Mouse (Mus musculus): Measurements from ENCODE around the gene Wdr11. TPM values are rescaled to one million over a fixed set of nuclear protein-coding genes. Genes with fewer than 3 reads are reported as not detected.

Gene Wdr11
- total and polyA plus RNA-seq, 3 experiments = 15.9 to 39.4 TPM; not detected in 1

DNA sequence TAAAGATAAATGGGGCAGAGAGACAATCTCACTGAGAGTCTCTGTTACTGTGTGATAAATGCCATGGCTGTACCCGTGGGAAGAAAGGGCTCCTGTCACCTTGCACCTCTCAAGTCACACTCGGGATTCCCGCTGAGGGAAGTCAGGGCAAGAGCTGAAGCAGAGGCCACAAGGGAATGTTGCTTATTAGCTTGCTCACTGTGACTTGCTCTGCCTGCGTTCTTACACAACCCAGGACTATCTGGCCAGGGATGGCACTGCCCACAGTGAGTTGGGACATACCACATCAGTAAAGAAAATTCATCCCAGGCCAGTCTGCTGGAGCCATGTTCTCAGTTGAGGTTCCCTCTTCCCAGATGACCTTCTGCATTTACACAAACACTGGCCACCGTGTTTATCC lies 29.5 kb downstream of the Wdr11 start:
- DNase-seq (ENCODE audit: low read depth, low spot score) = no peak
- Histone ChIP-seq H3K4me3 (ENCODE audit: control insufficient read depth in 1 of 2, insufficient read depth in 1 of 2, low read depth in 2 of 2, low read length in 2 of 2) (no peak overlapping the region), H3K79me2 (ENCODE audit: control insufficient read depth, insufficient read depth, low read length, poor library complexity) (no peaks in the 10 kb centered on the region), H3K4me1 (ENCODE audit: control insufficient read depth in 1 of 2, insufficient read depth in 2 of 2, low read length in 2 of 2) (no peaks in the 10 kb centered on the region), H3K9me3 (replicated peaks; ENCODE audit: insufficient read depth, low read length) (no peaks in the 10 kb centered on the region), H3K27me3 (ENCODE audit: control insufficient read depth in 1 of 2, insufficient read depth in 2 of 2, low read length in 2 of 2) (no peaks in the 10 kb centered on the region), H3K36me3 (ENCODE audit: control insufficient read depth in 1 of 2, insufficient read depth in 2 of 2, low read length in 2 of 2) (peaks cover 0 to 7% of the 10 kb centered on the region in 2 experiments; a peak in 2 of 4 replicates), H3K9ac (ENCODE audit: control insufficient read depth, low read depth, low read length, poor library complexity, severe bottlenecking) (no peak overlapping the region), H3K27ac (ENCODE audit: control insufficient read depth, low read depth, low read length) (no peak overlapping the region)
- TF ChIP-seq NRF1 (IDR thresholded peaks at IDR 0.05; ENCODE audit: insufficient read depth, low read depth, low read length, poor library complexity, severe bottlenecking) = no peak
- no peak for TF ChIP-seq CTCF (IDR thresholded peaks at IDR 0.05 in 2 of 3, conservative IDR thresholded peaks at IDR 0.05 in 1 of 3; ENCODE audit: control insufficient read depth in 1 of 3, insufficient read depth in 1 of 3, low read depth in 2 of 3, low read length in 3 of 3, poor library complexity in 1 of 3, severe bottlenecking in 1 of 3)
- TF ChIP-seq TCF12 (IDR thresholded peaks at IDR 0.05; ENCODE audit: low read depth, low read length) = no peak
- no peak for TF ChIP-seq SIN3A (IDR thresholded peaks at IDR 0.05; ENCODE audit: low read length)
- TF ChIP-seq USF1 (IDR thresholded peaks at IDR 0.05; ENCODE audit: low read depth, low read length) = no peak
- TF ChIP-seq RAD21 (IDR thresholded peaks at IDR 0.05; ENCODE audit: low read depth, low read length) = no peak
- TF ChIP-seq EP300 (IDR thresholded peaks at IDR 0.05; ENCODE audit: low read depth in 1 of 2, low read length in 2 of 2) = no peak
- TF ChIP-seq GATA1 (IDR thresholded peaks at IDR 0.05; ENCODE audit: low read depth, low read length) = no peak
- TF ChIP-seq E2F4 (IDR thresholded peaks at IDR 0.05; ENCODE audit: borderline replicate concordance, low read depth, low read length) = no peak
- no peak for TF ChIP-seq POLR2AphosphoS2 (IDR thresholded peaks at IDR 0.05; ENCODE audit: low read length)
- no peak for TF ChIP-seq ZKSCAN1 (IDR thresholded peaks at IDR 0.05; ENCODE audit: low read depth, low read length)
- TF ChIP-seq POLR2AphosphoS5 (IDR thresholded peaks at IDR 0.05; ENCODE audit: borderline replicate concordance, low read depth, low read length) = no peak
- no peak for TF ChIP-seq MEF2A (IDR thresholded peaks at IDR 0.05; ENCODE audit: extremely low read depth, insufficient replicate concordance, low read depth, low read length, poor library complexity, severe bottlenecking)

DNA sequence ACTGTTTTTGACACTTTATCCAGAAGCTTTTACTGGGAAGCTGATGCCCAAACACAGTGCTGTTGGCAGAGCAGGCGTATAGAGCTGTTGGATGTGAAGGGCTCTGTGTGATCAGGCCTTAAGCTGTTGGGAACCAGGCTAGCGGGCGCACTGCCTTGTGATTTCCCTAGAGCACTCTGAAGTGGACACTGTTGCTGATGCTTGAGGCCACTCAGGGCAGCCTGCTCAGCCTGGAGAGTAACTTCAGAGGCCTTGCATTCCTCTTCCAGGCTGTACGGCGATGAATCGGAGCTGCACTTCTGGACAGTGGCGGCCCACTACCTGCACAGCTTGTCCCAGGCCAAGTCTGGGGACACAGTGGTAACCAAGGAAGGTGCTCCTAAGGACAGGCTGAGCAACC lies 38.7 kb downstream of the Wdr11 start:
- no peak for DNase-seq (ENCODE audit: low read depth, low spot score)
- no peak overlapping the region for H3K9ac ChIP-seq (ENCODE audit: control insufficient read depth, low read depth, low read length, poor library complexity, severe bottlenecking)
- TF ChIP-seq GABPA (IDR thresholded peaks at IDR 0.05; ENCODE audit: low read depth, low read length) (no peak), ZNF384 (IDR thresholded peaks at IDR 0.05; ENCODE audit: low read depth, low read length) (no peak), SMC3 (IDR thresholded peaks at IDR 0.05; ENCODE audit: low read depth, low read length) (no peak), MAX (IDR thresholded peaks at IDR 0.05; ENCODE audit: low read length) (no peak), ETS1 (IDR thresholded peaks at IDR 0.05; ENCODE audit: low read depth, low read length) (no peak), RCOR1 (IDR thresholded peaks at IDR 0.05; ENCODE audit: low read depth, low read length) (no peak), NELFE (IDR thresholded peaks at IDR 0.05; ENCODE audit: low read depth, low read length) (no peak), E2F4 (IDR thresholded peaks at IDR 0.05; ENCODE audit: borderline replicate concordance, low read depth, low read length) (no peak), MYB (IDR thresholded peaks at IDR 0.05; ENCODE audit: low read depth, low read length) (no peak), CHD1 (IDR thresholded peaks at IDR 0.05; ENCODE audit: low read depth, low read length) (no peak)
- no peaks in the 10 kb centered on the region for H3K4me1 ChIP-seq (ENCODE audit: control insufficient read depth in 1 of 2, insufficient read depth in 2 of 2, low read length in 2 of 2)
- H3K27me3 ChIP-seq (ENCODE audit: control insufficient read depth in 1 of 2, insufficient read depth in 2 of 2, low read length in 2 of 2) = no peaks in the 10 kb centered on the region
- no peaks in the 10 kb centered on the region for H3K9me3 ChIP-seq (replicated peaks; ENCODE audit: insufficient read depth, low read length)
- H3K27ac ChIP-seq (ENCODE audit: control insufficient read depth, low read depth, low read length) = no peak overlapping the region
- H3K4me3 ChIP-seq (ENCODE audit: control insufficient read depth in 1 of 2, insufficient read depth in 1 of 2, low read depth in 2 of 2, low read length in 2 of 2) = no peak overlapping the region
- peaks cover 0 to 4% of the 10 kb centered on the region in 2 experiments; a peak in 2 of 4 replicates for H3K36me3 ChIP-seq (ENCODE audit: control insufficient read depth in 1 of 2, insufficient read depth in 2 of 2, low read length in 2 of 2)
- H3K79me2 ChIP-seq (ENCODE audit: control insufficient read depth, insufficient read depth, low read length, poor library complexity) = no peaks in the 10 kb centered on the region
